Mouse (Mus musculus) lung, adult 2 months (tissue): Measurements from ENCODE around the gene F2.

Experiments
- CTCF ChIP-seq: fragments of 200-500 bp; IDR thresholded peaks from 2 replicates; pipeline ENCODE4 v1.5.1; 2011; ENCODE audit warnings: mild to moderate bottlenecking, low read length, control low read depth; ENCODE audit not compliant: insufficient read depth
- POLR2A ChIP-seq: fragments of 200-500 bp; IDR thresholded peaks from 2 replicates; pipeline ENCODE4 v1.6.1; 2011; ENCODE audit warnings: low read depth, mild to moderate bottlenecking, control low read depth, low read length, borderline replicate concordance; ENCODE audit errors: extremely low read depth

DNA sequence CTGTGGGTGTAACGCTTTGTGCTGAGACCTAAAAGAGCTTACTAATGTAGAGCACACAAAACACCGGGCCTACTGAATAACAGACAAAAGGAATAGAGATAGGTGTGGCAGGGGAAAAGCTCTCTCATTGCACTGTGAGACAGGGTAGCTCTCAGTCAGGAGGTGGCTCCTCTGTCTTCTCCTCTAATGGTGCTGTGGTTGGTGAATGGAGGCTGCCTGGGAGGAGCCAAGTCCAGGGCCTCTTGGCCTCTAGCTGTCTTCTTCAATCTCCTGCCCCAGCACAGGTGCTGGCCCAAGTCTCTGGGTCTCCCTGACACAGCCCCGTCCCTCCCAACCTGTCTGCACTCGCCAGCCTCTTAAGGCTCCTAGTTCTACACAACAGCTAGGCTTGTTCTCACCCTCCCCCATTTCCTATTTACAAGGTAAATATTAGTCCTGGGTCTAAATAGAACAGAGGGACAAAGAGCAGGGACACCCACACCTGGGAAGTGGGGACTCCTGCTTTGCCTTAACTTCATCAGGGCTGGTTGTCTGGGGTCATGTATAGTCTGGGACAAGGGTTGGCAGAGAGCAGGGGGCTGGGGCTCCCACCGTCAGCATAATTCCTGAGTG lies 619 bp upstream of the F2 start:
- TF ChIP-seq POLR2A, result no peak
- no peak for TF ChIP-seq CTCF
